Mouse (Mus musculus) lung, embryonic 16.5 days (tissue): Measurements from ENCODE around the gene Tm7sf2. TPM values are rescaled to one million over a fixed set of nuclear protein-coding genes. Genes with fewer than 3 reads are reported as not detected.
A peak's percentile ranks its signal among the peaks of the same experiment; 100 is the strongest.

ENCODE experiments used
- ATAC-seq: fragments of 200-750 bp; cut with Nextera tagmentation; 2 replicates; pipeline ENCODE4 v1.8.0; 2017; ENCODE audit warnings: low read depth, mild to moderate bottlenecking, moderate library complexity
- H3K27ac ChIP-seq: fragments of 300-500 bp; sonication (generic); 2 replicates; pipeline ENCODE4 v1.5.1; 2014; ENCODE audit warnings: mild to moderate bottlenecking, control low read depth, low read length
- H3K27me3 ChIP-seq: fragments of 300-500 bp; sonication (generic); 2 replicates; pipeline ENCODE4 v1.6.1; 2014; ENCODE audit warnings: low read depth, low read length, mixed read lengths; ENCODE audit not compliant: control insufficient read depth, insufficient read depth
- H3K36me3 ChIP-seq: fragments of 300-500 bp; sonication (generic); 2 replicates; pipeline ENCODE4 v1.6.1; 2014; ENCODE audit warnings: low read length; ENCODE audit not compliant: control insufficient read depth, insufficient read depth
- H3K4me1 ChIP-seq: fragments of 300-500 bp; sonication (generic); replicated peaks from 2 replicates; pipeline ENCODE4 v1.6.1; 2014; ENCODE audit warnings: low read length, mixed read lengths; ENCODE audit not compliant: control insufficient read depth, insufficient read depth
- H3K4me2 ChIP-seq: fragments of 300-500 bp; sonication (generic); 2 replicates; pipeline ENCODE4 v1.6.1; 2014; ENCODE audit warnings: low read depth, low read length, control low read depth
- H3K4me3 ChIP-seq: fragments of 300-500 bp; sonication (generic); 2 replicates; pipeline ENCODE4 v1.5.1; 2014; ENCODE audit warnings: mild to moderate bottlenecking, low read length, control low read depth
- H3K9ac ChIP-seq: fragments of 300-500 bp; sonication (generic); 2 replicates; pipeline ENCODE4 v1.6.1; 2014; ENCODE audit warnings: low read length, control low read depth
- H3K9me3 ChIP-seq: fragments of 300-500 bp; sonication (generic); 2 replicates; pipeline ENCODE4 v1.6.1; 2016; ENCODE audit warnings: low read length; ENCODE audit not compliant: control insufficient read depth
- WGBS: fragments of 180-500 bp; shearing (Covaris S2); extraction: QIAGEN DNeasy Blood & Tissue Kit; methylation state at CpG from one replicate; pipeline ENCODE4 v1.1.7; 2014; 5-methylcytosine and 5-hydroxymethylcytosine counted together
- polyA plus RNA-seq: library from polyadenylated mRNA; unstranded; fragments of >200 nt; fragmentation: Nextera tagmentation; extraction: Ambion mirVana; gene quantifications from 2 replicates; pipeline ENCODE4 v1.2.1, GENCODE M21; 2015

The Tm7sf2 gene
- polyA plus RNA-seq: 12.1 and 19.6 TPM in 2 replicates

- WGBS: 9% methylated on average over 33 of the region's 33 CpGs
- no peaks in the 10 kb centered on the region for H3K27me3 ChIP-seq
- H3K9me3 ChIP-seq: no peaks in the 10 kb centered on the region
- H3K27ac ChIP-seq: peak within 1 kb of the TSS; percentile 54
- H3K9ac ChIP-seq: peak within 1 kb of the TSS; percentile 64
- peaks cover 17% of the 10 kb centered on the region for H3K4me1 ChIP-seq
- H3K4me2 ChIP-seq: peak within 1 kb of the TSS; percentile 93
- H3K36me3 ChIP-seq: peaks cover 18% of the 10 kb centered on the region
- H3K4me3 ChIP-seq: peak within 1 kb of the TSS; percentile 49
- ATAC-seq: peak; percentile 96
These were observed at the start of gene Tm7sf2 for GRCm38 (mm10) chr19:6067724-6068415. Gene Tm7sf2, minus strand, starts transcription at chr19:6068373.

- Histone ChIP-seq H3K27ac (peak overlapping the region; percentile 99), H3K9ac (peak overlapping the region; percentile 88), H3K4me3 (peak overlapping the region; percentile 89), H3K4me2 (peak overlapping the region; percentile 80), H3K9me3 (no peaks in the 10 kb centered on the region), H3K36me3 (peaks cover 22% of the 10 kb centered on the region), H3K4me1 (peaks cover 15% of the 10 kb centered on the region), H3K27me3 (no peaks in the 10 kb centered on the region)
- WGBS: 4% methylated on average over 32 of the region's 32 CpGs
- no peak for ATAC-seq
These were observed 49.3 kb upstream of the Tm7sf2 start for GRCm38 (mm10) chr19:6117346-6117985.

GRCm38 (mm10) chr19:6116113-6116850 lies 48.1 kb upstream of the Tm7sf2 start:
- H3K36me3 ChIP-seq: peaks cover 22% of the 10 kb centered on the region
- no peak overlapping the region for H3K27ac ChIP-seq
- H3K9ac ChIP-seq: peak overlapping the region; percentile 32
- peak overlapping the region; percentile 80; the same call in 1 of the 2 replicates for H3K4me2 ChIP-seq
- no peak overlapping the region; the same call in 1 of the 2 replicates for H3K4me3 ChIP-seq
- H3K27me3 ChIP-seq: no peaks in the 10 kb centered on the region
- peaks cover 15% of the 10 kb centered on the region for H3K4me1 ChIP-seq
- no peaks in the 10 kb centered on the region for H3K9me3 ChIP-seq
- 80% methylated on average over 14 of the region's 15 CpGs for WGBS
- no peak for ATAC-seq

GRCm38 (mm10) chr19:6113116-6113515 lies 44.9 kb upstream of the Tm7sf2 start:
- no peak for ATAC-seq
- H3K4me1 ChIP-seq: peaks cover 10% of the 10 kb centered on the region
- no peaks in the 10 kb centered on the region for H3K27me3 ChIP-seq
- no peak overlapping the region for H3K4me3 ChIP-seq
- no peak overlapping the region for H3K9ac ChIP-seq
- no peaks in the 10 kb centered on the region for H3K9me3 ChIP-seq
- no peak overlapping the region for H3K4me2 ChIP-seq
- 28% methylated on average over 6 of the region's 6 CpGs for WGBS
- H3K36me3 ChIP-seq: peaks cover 22% of the 10 kb centered on the region
- H3K27ac ChIP-seq: no peak overlapping the region

- no peak for ATAC-seq
- Histone ChIP-seq H3K4me3 (no peak within 1 kb of the TSS), H3K27me3 (no peaks in the 10 kb centered on the region), H3K4me2 (no peak within 1 kb of the TSS), H3K4me1 (no peaks in the 10 kb centered on the region), H3K9me3 (no peaks in the 10 kb centered on the region), H3K27ac (no peak within 1 kb of the TSS), H3K9ac (no peak within 1 kb of the TSS), H3K36me3 (no peaks in the 10 kb centered on the region)
- 77% methylated on average over 7 of the region's 7 CpGs for WGBS
These were observed 37.4 kb upstream of the Tm7sf2 start, which contains the start of gene Naaladl1 for GRCm38 (mm10) chr19:6105586-6105985. Gene Naaladl1, plus strand, starts transcription at chr19:6105782.

GRCm38 (mm10) chr19:6104476-6104875 lies 36.3 kb upstream of the Tm7sf2 start:
- H3K4me1 ChIP-seq: no peaks in the 10 kb centered on the region
- H3K4me3 ChIP-seq: no peak overlapping the region
- WGBS: 74% methylated on average over 4 of the region's 4 CpGs
- H3K9ac ChIP-seq: no peak overlapping the region
- no peak for ATAC-seq
- no peaks in the 10 kb centered on the region for H3K36me3 ChIP-seq
- H3K27me3 ChIP-seq: no peaks in the 10 kb centered on the region
- H3K4me2 ChIP-seq: no peak overlapping the region
- H3K27ac ChIP-seq: no peak overlapping the region
- no peaks in the 10 kb centered on the region for H3K9me3 ChIP-seq

- no peaks in the 10 kb centered on the region for H3K9me3 ChIP-seq
- H3K27ac ChIP-seq: no peak overlapping the region
- no peak overlapping the region for H3K4me3 ChIP-seq
- H3K36me3 ChIP-seq: no peaks in the 10 kb centered on the region
- H3K4me1 ChIP-seq: no peaks in the 10 kb centered on the region
- H3K27me3 ChIP-seq: no peaks in the 10 kb centered on the region
- no peak overlapping the region for H3K9ac ChIP-seq
- ATAC-seq: no peak
- WGBS: 68% methylated on average over 6 of the region's 6 CpGs
- H3K4me2 ChIP-seq: no peak overlapping the region
These were observed 34.1 kb upstream of the Tm7sf2 start for GRCm38 (mm10) chr19:6102169-6102853.

GRCm38 (mm10) chr19:6101186-6101585 lies 33.0 kb upstream of the Tm7sf2 start:
- no peak overlapping the region for H3K9ac ChIP-seq
- no peak for ATAC-seq
- H3K36me3 ChIP-seq: no peaks in the 10 kb centered on the region
- H3K4me2 ChIP-seq: no peak overlapping the region
- WGBS: 54% methylated on average over 6 of the region's 6 CpGs
- no peaks in the 10 kb centered on the region for H3K9me3 ChIP-seq
- H3K4me1 ChIP-seq: no peaks in the 10 kb centered on the region
- H3K27me3 ChIP-seq: no peaks in the 10 kb centered on the region
- H3K27ac ChIP-seq: no peak overlapping the region
- no peak overlapping the region for H3K4me3 ChIP-seq
